Mouse (Mus musculus) liver, postnatal 0 days (tissue): ENCODE results near the gene Aars. TPM values are rescaled to one million over a fixed set of nuclear protein-coding genes. Genes with fewer than 3 reads are reported as not detected.

Experiments
- ATAC-seq: fragments of 200-750 bp; cut with Nextera tagmentation; 2 replicates; pipeline ENCODE4 v1.8.0; 2017; ENCODE audit warnings: mild to moderate bottlenecking, moderate library complexity
- DNase-seq: peaks from one replicate; pipeline ENCODE4 v3.0.0-alpha.2; 2016
- H3K27ac ChIP-seq: fragments of 300-500 bp; sonication (generic); 2 replicates; pipeline ENCODE4 v1.5.1; 2014; ENCODE audit warnings: antibody characterized with exemption, moderate library complexity, mild to moderate bottlenecking, low read depth
- H3K27me3 ChIP-seq: fragments of 300-500 bp; sonication (generic); 2 replicates; pipeline ENCODE4 v1.6.1; 2014; ENCODE audit warnings: low read length, control low read depth, mixed read lengths; ENCODE audit not compliant: insufficient read depth
- H3K36me3 ChIP-seq: fragments of 300-500 bp; sonication (generic); replicated peaks from 2 replicates; pipeline ENCODE4 v1.6.1; 2014; ENCODE audit warnings: mild to moderate bottlenecking, control low read depth, low read length, moderate library complexity, mixed read lengths; ENCODE audit not compliant: insufficient read depth
- H3K4me1 ChIP-seq: fragments of 300-500 bp; sonication (generic); 2 replicates; pipeline ENCODE4 v1.6.1; 2014; ENCODE audit warnings: antibody characterized with exemption, mild to moderate bottlenecking, control low read depth; ENCODE audit not compliant: insufficient read depth
- H3K4me2 ChIP-seq: fragments of 300-500 bp; sonication (generic); 2 replicates; pipeline ENCODE4 v1.6.1; 2014; ENCODE audit warnings: low read depth, mild to moderate bottlenecking, low read length, moderate library complexity, mixed read lengths
- H3K4me3 ChIP-seq: fragments of 300-500 bp; sonication (generic); 2 replicates; pipeline ENCODE4 v1.5.1; 2014; ENCODE audit warnings: low read depth, low read length
- H3K9ac ChIP-seq: fragments of 300-500 bp; sonication (generic); replicated peaks from 2 replicates; pipeline ENCODE4 v1.6.1; 2014; ENCODE audit warnings: mild to moderate bottlenecking, moderate library complexity
- H3K9me3 ChIP-seq: fragments of 300-500 bp; sonication (generic); 2 replicates; pipeline ENCODE4 v1.6.1; 2016; ENCODE audit warnings: mild to moderate bottlenecking, control low read depth, low read length, mixed read lengths
- CTCF ChIP-seq: sonication (generic); IDR thresholded peaks from 2 replicates; pipeline ENCODE4 v1.5.1; 2016; ENCODE audit warnings: antibody characterized with exemption, low read depth
- EP300 ChIP-seq: IDR thresholded peaks from 2 replicates; pipeline ENCODE4 v1.6.1; 2016; ENCODE audit warnings: antibody characterized with exemption, low read depth, mild to moderate bottlenecking
- WGBS: fragments of 180-500 bp; shearing (Covaris S2); extraction: QIAGEN DNeasy Blood & Tissue Kit; methylation state at CpG from one replicate; pipeline ENCODE4 v1.1.7; 2014; ENCODE audit not compliant: insufficient replicate concordance; 5-methylcytosine and 5-hydroxymethylcytosine counted together
- polyA plus RNA-seq: library from polyadenylated mRNA; unstranded; fragments of >200 nt; fragmentation: Nextera tagmentation; extraction: Ambion mirVana; gene quantifications from 2 replicates; pipeline ENCODE4 v1.2.1, GENCODE M21; 2015

Gene Aars
- polyA plus RNA-seq, 1 experiment from 2014 or later = 26.0 TPM

- Histone ChIP-seq H3K27ac (no peak overlapping the region), H3K36me3 (peaks cover 52% of the 10 kb centered on the region), H3K27me3 (no peaks in the 10 kb centered on the region), H3K4me2 (no peak overlapping the region), H3K4me1 (peaks cover 15% of the 10 kb centered on the region), H3K9ac (no peak overlapping the region), H3K9me3 (no peaks in the 10 kb centered on the region), H3K4me3 (no peak overlapping the region)
- WGBS = 90% methylated on average over 17 of the region's 17 CpGs
- no peak for DNase-seq
- TF ChIP-seq EP300 = no peak
- no peak for TF ChIP-seq CTCF
- no peak for ATAC-seq
These were observed 22.2 kb downstream of the Aars start for GRCm38 (mm10) chr8:111055031-111055634.

GRCm38 (mm10) chr8:111055661-111056060 lies 22.7 kb downstream of the Aars start:
- Histone ChIP-seq H3K4me3 (no peak overlapping the region), H3K9ac (no peak overlapping the region), H3K27me3 (no peaks in the 10 kb centered on the region), H3K4me2 (no peak overlapping the region), H3K36me3 (peaks cover 49% of the 10 kb centered on the region), H3K27ac (no peak overlapping the region), H3K4me1 (peaks cover 13% of the 10 kb centered on the region), H3K9me3 (no peaks in the 10 kb centered on the region)
- 61% methylated on average over 2 of the region's 2 CpGs for WGBS
- ATAC-seq (0 out of 2 replicates have a peak, but pooled peaks have one; percentile 5), DNase-seq (no peak)
- TF ChIP-seq EP300 = no peak
- no peak for TF ChIP-seq CTCF

- peak; percentile 97 for TF ChIP-seq CTCF
- TF ChIP-seq EP300 = no peak
- Histone ChIP-seq H3K27ac (peak within 1 kb of the TSS; percentile 72), H3K36me3 (peaks cover 43% of the 10 kb centered on the region), H3K9me3 (no peaks in the 10 kb centered on the region), H3K4me2 (peak within 1 kb of the TSS; percentile 98), H3K27me3 (no peaks in the 10 kb centered on the region), H3K4me3 (peak within 1 kb of the TSS; percentile 90), H3K4me1 (peaks cover 17% of the 10 kb centered on the region), H3K9ac (peak within 1 kb of the TSS; percentile 78)
- WGBS = under 1% methylated on average over 47 of the region's 68 CpGs
- peak; percentile 94 for ATAC-seq
- DNase-seq = peak; percentile 94
These were observed 23.3 kb downstream of the Aars start, which contains the start of gene Exosc6 for GRCm38 (mm10) chr8:111056158-111056663. Gene Exosc6, plus strand, starts transcription at chr8:111056339.

- H3K9me3 ChIP-seq = no peaks in the 10 kb centered on the region
- H3K4me2 ChIP-seq = peak overlapping the region; percentile 98
- peak; percentile 74 for ATAC-seq
- peak; percentile 57 for DNase-seq
- H3K4me1 ChIP-seq = peaks cover 23% of the 10 kb centered on the region
- H3K9ac ChIP-seq = peak overlapping the region; percentile 78
- TF ChIP-seq EP300 (no peak), CTCF (no peak)
- peaks cover 37% of the 10 kb centered on the region for H3K36me3 ChIP-seq
- H3K27me3 ChIP-seq = no peaks in the 10 kb centered on the region
- peak overlapping the region; percentile 90 for H3K4me3 ChIP-seq
- peak overlapping the region; percentile 72 for H3K27ac ChIP-seq
- WGBS = under 1% methylated on average over 43 of the region's 63 CpGs
These were observed 23.8 kb downstream of the Aars start for GRCm38 (mm10) chr8:111056691-111057293.

- Histone ChIP-seq H3K9me3 (no peaks in the 10 kb centered on the region), H3K27me3 (no peaks in the 10 kb centered on the region), H3K4me3 (no peak overlapping the region), H3K27ac (no peak overlapping the region), H3K4me2 (no peak overlapping the region), H3K36me3 (peaks cover 15% of the 10 kb centered on the region), H3K9ac (no peak overlapping the region), H3K4me1 (peaks cover 32% of the 10 kb centered on the region)
- ATAC-seq (no peak), DNase-seq (no peak)
- 55% methylated on average over 2 of the region's 2 CpGs for WGBS
- TF ChIP-seq EP300 = no peak
- TF ChIP-seq CTCF = no peak
These were observed 26.1 kb downstream of the Aars start for GRCm38 (mm10) chr8:111058946-111059572.

GRCm38 (mm10) chr8:111061688-111062071 lies 28.7 kb downstream of the Aars start:
- TF ChIP-seq CTCF (no peak), EP300 (no peak)

More at GRCm38 (mm10) chr8:111061688-111062071, 28.7 kb downstream of the Aars start:
- ATAC-seq (no peak; the same call in 1 of the 2 replicates), DNase-seq (no peak)
- Histone ChIP-seq H3K9ac (peak overlapping the region; percentile 59), H3K4me3 (peak overlapping the region; percentile 67), H3K9me3 (no peaks in the 10 kb centered on the region), H3K36me3 (no peaks in the 10 kb centered on the region), H3K27me3 (no peaks in the 10 kb centered on the region), H3K4me1 (peaks cover 32% of the 10 kb centered on the region), H3K27ac (no peak overlapping the region), H3K4me2 (peak overlapping the region; percentile 95)
- 3% methylated on average over 14 of the region's 14 CpGs for WGBS
